Mouse (Mus musculus): Measurements from ENCODE around the gene Ptf1a. TPM values are rescaled to one million over a fixed set of nuclear protein-coding genes. Genes with fewer than 3 reads are reported as not detected.

The Ptf1a gene
- total RNA-seq, 1 experiment from 2014 or later = not detected

DNA sequence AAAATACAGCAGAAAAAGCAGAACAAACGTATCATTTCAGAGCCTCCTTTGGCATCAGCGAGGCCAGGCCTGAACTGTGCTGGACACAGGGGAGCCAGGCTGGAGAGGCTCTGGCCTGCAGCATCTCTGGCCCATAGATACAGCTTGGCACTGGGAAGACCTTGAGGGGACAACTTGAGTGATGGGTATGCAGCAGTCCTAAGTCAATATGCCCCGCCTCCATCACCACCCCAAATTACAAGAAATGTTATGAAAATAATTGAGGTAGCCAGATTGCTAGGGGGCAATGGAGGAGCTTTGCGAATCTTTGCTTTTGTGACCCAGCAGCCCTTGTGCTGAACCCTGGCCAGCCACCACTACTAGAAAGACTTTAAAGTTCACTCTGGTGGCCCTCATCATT is 3.8 kb downstream of the Ptf1a start:
- no peak for ATAC-seq (replicated peaks; ENCODE audit: low read depth, poor library complexity, severe bottlenecking)

DNA sequence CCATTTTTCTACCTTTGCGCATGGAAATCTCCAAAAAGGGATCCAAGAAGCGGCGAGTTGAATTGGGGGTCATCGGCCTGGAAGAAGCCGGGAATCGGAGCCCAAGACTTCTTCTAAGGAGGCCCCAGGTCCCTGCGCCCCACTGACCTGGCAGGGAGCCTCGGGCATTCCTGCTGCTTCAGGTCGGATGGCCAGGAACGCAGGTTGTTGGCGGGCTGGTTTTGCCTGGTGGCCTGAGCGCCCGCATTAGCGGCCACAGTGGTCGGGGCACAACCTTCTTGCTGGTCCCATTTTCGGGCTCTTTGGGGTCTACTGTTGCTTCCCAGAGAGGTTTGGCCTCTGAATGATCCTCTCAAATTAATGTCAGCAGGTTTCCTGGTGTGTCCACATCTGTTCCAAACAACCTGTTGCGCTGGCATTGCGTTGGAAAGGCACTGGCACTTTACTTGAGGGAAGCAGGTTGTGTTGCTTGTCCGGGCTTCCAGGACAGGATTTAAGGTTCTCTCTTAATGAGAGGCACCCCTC is 7.1 kb downstream of the Ptf1a start:
- no peak for ATAC-seq (replicated peaks; ENCODE audit: low read depth, poor library complexity, severe bottlenecking)

DNA sequence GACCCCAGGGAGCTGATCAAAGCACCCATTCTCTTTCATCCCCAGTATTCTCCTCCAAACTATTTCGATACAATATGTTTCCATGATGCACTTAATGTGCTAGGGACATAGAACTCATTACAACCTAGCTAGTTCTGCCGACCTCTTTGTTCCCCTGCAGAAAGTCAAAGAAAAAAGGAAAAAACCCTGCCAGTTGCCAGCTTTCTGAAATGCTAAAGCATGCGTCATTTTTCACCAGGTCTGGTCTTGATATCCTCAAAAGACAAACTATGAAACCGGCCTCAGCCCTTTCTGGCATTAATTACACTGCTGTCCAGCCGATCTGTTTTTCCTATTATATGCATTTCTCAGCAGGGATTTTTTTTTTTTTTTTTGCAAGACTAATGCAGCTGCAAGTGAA is 9.8 kb downstream of the Ptf1a start:
- no peak for ATAC-seq (replicated peaks; ENCODE audit: low read depth, poor library complexity, severe bottlenecking)

DNA sequence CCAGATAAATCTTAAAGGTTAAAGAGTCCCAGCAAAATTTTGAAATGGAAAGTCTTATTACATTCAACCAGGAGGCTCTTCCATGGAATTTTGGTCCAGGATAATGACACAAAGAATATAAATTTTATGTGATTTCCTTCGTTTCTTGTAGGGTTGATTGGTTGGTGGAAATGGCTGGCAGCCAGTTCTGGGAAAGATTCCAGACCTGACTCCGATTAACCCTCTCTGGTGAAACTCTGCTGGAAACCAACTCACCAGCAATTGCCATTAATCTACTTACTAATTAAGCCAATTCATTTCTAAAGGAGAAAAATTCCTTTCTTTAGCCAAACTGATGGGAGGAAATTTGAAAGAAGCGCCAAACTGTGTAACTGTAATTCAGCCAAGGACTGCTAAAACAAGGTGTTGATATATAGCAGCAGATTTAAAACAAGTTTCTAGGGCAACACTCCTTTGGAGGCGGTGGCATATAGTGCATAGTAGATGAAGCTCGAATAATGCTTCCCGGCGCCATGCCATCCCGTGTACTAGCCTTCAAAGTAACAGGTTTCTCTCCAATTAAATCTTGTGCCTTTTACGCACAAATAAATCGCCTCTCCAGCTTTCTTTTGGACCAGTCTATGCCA is 10.5 kb downstream of the Ptf1a start:
- no peak for ATAC-seq (replicated peaks; ENCODE audit: low read depth, poor library complexity, severe bottlenecking)

DNA sequence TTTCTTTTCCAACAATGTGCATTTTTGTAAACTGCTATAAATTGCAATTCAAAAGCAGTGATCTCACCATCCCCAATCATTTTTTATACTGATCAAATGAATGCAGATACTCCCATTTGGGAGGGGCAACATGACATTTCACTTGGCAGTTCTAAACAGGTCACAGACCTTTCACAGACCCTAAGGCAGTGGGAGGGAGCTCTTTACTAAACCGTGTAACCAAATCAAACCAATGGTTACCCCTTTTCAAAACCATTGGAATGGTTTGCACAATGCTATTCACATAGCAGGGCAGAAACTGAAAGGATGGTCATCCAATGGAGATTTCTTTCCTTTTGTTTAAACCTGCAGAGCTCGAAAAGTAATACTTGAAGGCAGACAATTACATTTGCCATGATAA is 13.3 kb downstream of the Ptf1a start:
- no peak for ATAC-seq (replicated peaks; ENCODE audit: low read depth, poor library complexity, severe bottlenecking)

DNA sequence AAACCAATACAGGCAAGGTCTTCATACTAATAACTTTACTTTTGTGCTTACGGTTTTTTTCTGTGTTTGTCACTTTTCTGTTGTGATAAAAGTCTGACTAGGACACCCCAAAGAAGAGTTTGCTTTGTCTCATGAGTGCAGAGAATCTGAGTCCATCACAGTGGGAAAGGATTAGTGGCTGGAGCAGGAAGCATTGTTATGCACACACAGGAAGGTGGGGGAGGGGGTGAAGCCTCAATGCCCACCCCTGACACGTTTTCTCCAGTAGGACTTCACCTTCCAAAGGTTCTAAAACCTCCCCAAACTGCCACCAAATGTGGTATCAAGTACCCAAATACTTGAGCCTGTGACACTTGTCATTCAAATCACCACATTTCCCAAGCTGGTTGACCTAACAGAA is 16.5 kb downstream of the Ptf1a start:
- ATAC-seq (replicated peaks; ENCODE audit: low read depth, poor library complexity, severe bottlenecking) = no peak

DNA sequence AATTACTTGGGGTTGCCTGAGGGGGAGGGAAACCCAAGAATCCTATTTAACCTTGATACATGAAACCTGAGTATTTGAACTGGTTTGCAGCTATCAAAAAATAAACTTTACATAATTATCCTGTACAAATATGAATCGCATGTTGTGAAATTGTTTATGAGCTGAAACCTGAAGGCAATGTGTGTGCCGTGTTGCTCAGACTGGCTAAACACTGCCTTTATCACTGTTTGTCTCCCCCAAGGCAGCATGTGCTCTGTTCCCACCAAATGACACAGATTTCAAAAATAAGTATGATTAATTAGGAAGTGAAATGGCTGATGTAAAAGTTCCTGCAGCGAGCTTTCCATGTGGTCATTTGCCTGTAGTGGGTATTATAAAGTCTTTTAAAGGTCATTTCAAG is 44.8 kb downstream of the Ptf1a start:
- no peak for ATAC-seq (replicated peaks; ENCODE audit: low read depth, poor library complexity, severe bottlenecking)

Other genes with a start within 250 kb of the Ptf1a start
- gene Armc3, start 246.4 kb upstream of the Ptf1a start, total RNA-seq (2017) = 0.37 and 2.1 TPM in 2 replicates
- 13.6 and 20.0 TPM in 2 replicates for gene Msrb2, start 74.2 kb upstream of the Ptf1a start, total RNA-seq (2017)
- gene 4921504E06Rik, start 108.3 kb downstream of the Ptf1a start, total RNA-seq (2017) = 0.23 TPM in 1 of 2 replicates, not detected in the other
- gene Otud1, start 212.1 kb downstream of the Ptf1a start, total RNA-seq (2017) = 4.0 and 8.9 TPM in 2 replicates

Measured in common myeloid progenitor, adult 5-6 weeks (primary cell).